Mouse (Mus musculus): Measurements from ENCODE around the gene Tmem238. TPM values are rescaled to one million over a fixed set of nuclear protein-coding genes. Genes with fewer than 3 reads are reported as not detected.

Tmem238 gene
- polyA plus RNA-seq, 1 experiment from 2014 or later = 3.0 TPM

DNA sequence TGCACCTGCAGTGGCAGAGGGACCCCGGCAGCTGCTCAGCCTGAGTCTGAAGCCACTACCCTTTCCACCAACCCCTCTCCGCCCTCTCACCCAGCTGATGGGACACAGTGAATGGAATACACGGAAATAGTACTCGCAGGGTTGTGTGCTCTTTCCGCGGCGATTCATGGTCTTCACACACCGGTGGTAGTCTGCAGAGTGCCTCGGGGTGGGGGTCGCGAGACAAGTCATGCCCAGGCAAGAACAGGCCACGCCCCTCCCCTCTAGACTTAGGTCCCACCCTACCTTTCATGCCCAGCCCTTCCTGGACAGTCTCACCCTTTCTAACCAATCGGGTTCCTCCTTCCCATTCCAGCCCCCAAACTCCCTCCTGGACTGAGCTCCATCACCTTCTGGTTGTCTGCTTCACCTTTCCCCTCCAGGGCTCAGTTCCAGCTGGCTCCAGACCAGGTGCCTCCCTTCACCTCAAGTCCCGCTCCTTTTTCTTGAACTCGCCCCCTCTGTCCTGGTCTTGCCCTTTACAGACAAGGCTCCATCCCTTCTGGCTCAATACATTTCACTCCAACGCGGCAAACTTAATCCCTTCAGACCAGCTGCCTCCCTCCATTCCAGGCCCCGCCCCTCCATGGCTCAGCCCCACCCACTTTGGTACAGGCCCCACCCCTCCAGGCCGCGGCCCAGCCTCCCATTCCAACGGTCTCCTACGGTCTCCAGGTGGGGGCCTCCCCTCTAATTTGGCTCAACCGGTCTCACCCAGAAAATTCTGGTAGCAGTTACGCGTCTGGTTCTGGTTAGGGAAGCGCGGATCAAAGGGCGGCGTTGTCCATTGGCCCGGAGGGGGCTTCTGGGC is 37.3 kb downstream of the Tmem238 start:
- no peaks in the 10 kb centered on the region for H3K9me3 ChIP-seq (ENCODE audit: control insufficient read depth, low read length)
- peaks cover 9 to 14% of the 10 kb centered on the region in 2 experiments for H3K4me1 ChIP-seq (ENCODE audit: control insufficient read depth in 2 of 2, insufficient read depth in 2 of 2, low read length in 2 of 2)
- H3K4me3 ChIP-seq (ENCODE audit: control insufficient read depth in 1 of 2, insufficient read depth in 1 of 2, low read depth in 1 of 2, low read length in 2 of 2) = peak overlapping the region; percentile 40 to 43
- ATAC-seq (ENCODE audit: insufficient number of reproducible peaks, insufficient read depth, low FRiP score, low read depth) = peak; percentile 75
- peak overlapping the region; percentile 62 for H3K4me2 ChIP-seq (ENCODE audit: low read length)
- WGBS = 1% methylated on average over 30 of the region's 30 CpGs
- no peaks in the 10 kb centered on the region for H3K27me3 ChIP-seq (ENCODE audit: control insufficient read depth, insufficient read depth, low read length)
- peak overlapping the region; percentile 56 for H3K9ac ChIP-seq (ENCODE audit: low read length)
- H3K36me3 ChIP-seq (ENCODE audit: control insufficient read depth, insufficient read depth, low read length) = no peaks in the 10 kb centered on the region
- 0 out of 4 replicates have a peak overlapping the region, but pooled peaks of 1 of the 2 experiments have one; percentile 41 for H3K27ac ChIP-seq (replicated peaks in 1 of 2; ENCODE audit: control insufficient read depth in 1 of 2, insufficient read depth in 1 of 2, low read depth in 2 of 2, low read length in 2 of 2)

DNA sequence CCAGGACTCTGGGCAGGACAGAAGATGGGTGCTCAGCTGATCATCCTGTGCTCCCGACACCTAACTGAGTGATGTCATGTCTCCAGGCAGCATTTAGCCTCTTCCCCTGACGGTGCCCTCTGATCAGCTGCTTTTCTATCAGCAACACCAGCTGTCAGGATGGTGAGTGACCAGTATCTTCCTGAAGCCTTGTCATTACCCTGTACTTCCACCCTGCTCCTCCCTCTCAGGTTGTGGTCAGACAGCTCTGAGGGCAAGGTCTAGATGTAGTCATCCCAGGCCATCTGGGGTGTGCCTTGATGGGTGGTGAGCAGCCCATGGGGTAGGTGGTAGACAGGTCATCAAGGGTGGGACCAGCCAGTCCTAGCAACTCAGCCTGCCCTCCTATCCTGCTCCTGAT is 40.3 kb downstream of the Tmem238 start:
- Histone ChIP-seq H3K27me3 (ENCODE audit: control insufficient read depth, insufficient read depth, low read length) (no peaks in the 10 kb centered on the region), H3K4me2 (ENCODE audit: low read length) (no peak overlapping the region), H3K4me1 (ENCODE audit: control insufficient read depth in 2 of 2, insufficient read depth in 2 of 2, low read length in 2 of 2) (peaks cover 9 to 14% of the 10 kb centered on the region in 2 experiments), H3K9me3 (ENCODE audit: control insufficient read depth, low read length) (no peaks in the 10 kb centered on the region), H3K27ac (replicated peaks in 1 of 2; ENCODE audit: control insufficient read depth in 1 of 2, insufficient read depth in 1 of 2, low read depth in 2 of 2, low read length in 2 of 2) (no peak overlapping the region), H3K4me3 (ENCODE audit: control insufficient read depth in 1 of 2, insufficient read depth in 1 of 2, low read depth in 1 of 2, low read length in 2 of 2) (no peak overlapping the region), H3K36me3 (ENCODE audit: control insufficient read depth, insufficient read depth, low read length) (peaks cover 28% of the 10 kb centered on the region), H3K9ac (ENCODE audit: low read length) (no peak overlapping the region)
- WGBS = 35% methylated on average over 2 of the region's 2 CpGs
- no peak for ATAC-seq (ENCODE audit: insufficient number of reproducible peaks, insufficient read depth, low FRiP score, low read depth)

DNA sequence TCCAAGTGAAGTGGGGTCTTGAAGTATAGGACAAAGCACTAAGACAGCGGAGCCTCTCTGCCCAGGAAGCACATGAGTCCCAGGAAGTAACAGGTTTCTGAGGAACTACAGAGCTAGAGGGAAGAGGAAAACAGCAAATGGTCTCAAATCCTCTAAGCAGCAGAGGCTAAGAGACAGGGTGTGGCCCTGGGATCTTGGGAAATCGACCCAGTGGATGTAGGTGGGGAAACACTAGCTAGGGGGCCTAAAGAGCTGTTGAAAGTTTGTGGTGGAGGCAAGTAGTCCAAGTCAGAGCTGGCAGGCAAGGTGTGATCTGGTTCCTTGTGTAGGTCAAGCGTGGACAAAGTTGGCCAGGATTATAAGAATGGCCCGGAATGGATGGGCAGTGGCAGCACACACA is 41.1 kb downstream of the Tmem238 start:
- no peaks in the 10 kb centered on the region for H3K27me3 ChIP-seq (ENCODE audit: control insufficient read depth, insufficient read depth, low read length)
- H3K4me3 ChIP-seq (ENCODE audit: control insufficient read depth in 1 of 2, insufficient read depth in 1 of 2, low read depth in 1 of 2, low read length in 2 of 2) = no peak overlapping the region
- ATAC-seq (ENCODE audit: insufficient number of reproducible peaks, insufficient read depth, low FRiP score, low read depth) = no peak
- H3K4me2 ChIP-seq (ENCODE audit: low read length) = no peak overlapping the region
- peaks cover 9 to 14% of the 10 kb centered on the region in 2 experiments for H3K4me1 ChIP-seq (ENCODE audit: control insufficient read depth in 2 of 2, insufficient read depth in 2 of 2, low read length in 2 of 2)
- H3K27ac ChIP-seq (replicated peaks in 1 of 2; ENCODE audit: control insufficient read depth in 1 of 2, insufficient read depth in 1 of 2, low read depth in 2 of 2, low read length in 2 of 2) = no peak overlapping the region
- 58% methylated on average over 4 of the region's 4 CpGs for WGBS
- H3K9ac ChIP-seq (ENCODE audit: low read length) = no peak overlapping the region
- no peaks in the 10 kb centered on the region for H3K9me3 ChIP-seq (ENCODE audit: control insufficient read depth, low read length)
- peaks cover 32% of the 10 kb centered on the region for H3K36me3 ChIP-seq (ENCODE audit: control insufficient read depth, insufficient read depth, low read length)

DNA sequence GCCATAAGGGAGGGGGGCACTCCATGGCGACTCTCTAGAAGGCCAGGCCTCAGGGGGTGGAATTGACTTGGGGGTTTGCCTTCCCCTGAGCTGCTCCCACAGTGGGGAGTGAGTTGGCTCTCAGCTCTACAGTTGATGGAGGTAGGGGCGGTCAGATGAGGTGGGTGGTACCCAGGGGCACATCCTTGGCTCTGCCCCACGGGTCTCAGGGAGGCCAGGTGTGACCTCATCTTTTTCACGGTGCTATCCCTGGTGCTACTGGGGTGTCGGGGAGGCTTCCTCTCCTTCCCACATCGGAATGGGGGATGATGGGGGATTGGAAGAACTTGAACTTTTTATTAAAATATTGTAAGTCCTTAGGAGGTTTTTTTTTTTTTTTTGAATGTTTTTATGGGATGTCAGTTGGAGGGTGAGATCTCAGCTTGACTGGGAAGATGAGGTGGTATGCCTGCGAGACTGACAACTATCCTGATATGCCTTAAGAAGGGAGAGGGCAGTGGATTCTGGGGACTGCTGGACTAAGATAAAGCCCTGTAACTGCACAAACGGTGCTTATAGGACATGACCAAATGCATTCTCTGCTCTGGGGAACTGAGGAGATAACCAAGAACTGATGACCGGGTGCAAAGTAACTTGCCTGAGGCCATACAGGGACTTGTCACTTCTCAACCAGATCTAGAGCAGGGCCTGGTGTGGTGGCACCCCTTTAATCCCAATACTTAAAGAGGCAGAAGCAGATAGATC is 42.1 kb downstream of the Tmem238 start:
- no peaks in the 10 kb centered on the region for H3K27me3 ChIP-seq (ENCODE audit: control insufficient read depth, insufficient read depth, low read length)
- H3K4me2 ChIP-seq (ENCODE audit: low read length) = no peak overlapping the region
- no peak overlapping the region for H3K9ac ChIP-seq (ENCODE audit: low read length)
- H3K4me3 ChIP-seq (ENCODE audit: control insufficient read depth in 1 of 2, insufficient read depth in 1 of 2, low read depth in 1 of 2, low read length in 2 of 2) = no peak overlapping the region
- 55% methylated on average over 9 of the region's 9 CpGs for WGBS
- H3K27ac ChIP-seq (replicated peaks in 1 of 2; ENCODE audit: control insufficient read depth in 1 of 2, insufficient read depth in 1 of 2, low read depth in 2 of 2, low read length in 2 of 2) = no peak overlapping the region
- no peaks in the 10 kb centered on the region for H3K9me3 ChIP-seq (ENCODE audit: control insufficient read depth, low read length)
- H3K4me1 ChIP-seq (ENCODE audit: control insufficient read depth in 2 of 2, insufficient read depth in 2 of 2, low read length in 2 of 2) = peaks cover 8 to 11% of the 10 kb centered on the region in 2 experiments
- H3K36me3 ChIP-seq (ENCODE audit: control insufficient read depth, insufficient read depth, low read length) = peaks cover 42% of the 10 kb centered on the region
- ATAC-seq (ENCODE audit: insufficient number of reproducible peaks, insufficient read depth, low FRiP score, low read depth) = no peak

DNA sequence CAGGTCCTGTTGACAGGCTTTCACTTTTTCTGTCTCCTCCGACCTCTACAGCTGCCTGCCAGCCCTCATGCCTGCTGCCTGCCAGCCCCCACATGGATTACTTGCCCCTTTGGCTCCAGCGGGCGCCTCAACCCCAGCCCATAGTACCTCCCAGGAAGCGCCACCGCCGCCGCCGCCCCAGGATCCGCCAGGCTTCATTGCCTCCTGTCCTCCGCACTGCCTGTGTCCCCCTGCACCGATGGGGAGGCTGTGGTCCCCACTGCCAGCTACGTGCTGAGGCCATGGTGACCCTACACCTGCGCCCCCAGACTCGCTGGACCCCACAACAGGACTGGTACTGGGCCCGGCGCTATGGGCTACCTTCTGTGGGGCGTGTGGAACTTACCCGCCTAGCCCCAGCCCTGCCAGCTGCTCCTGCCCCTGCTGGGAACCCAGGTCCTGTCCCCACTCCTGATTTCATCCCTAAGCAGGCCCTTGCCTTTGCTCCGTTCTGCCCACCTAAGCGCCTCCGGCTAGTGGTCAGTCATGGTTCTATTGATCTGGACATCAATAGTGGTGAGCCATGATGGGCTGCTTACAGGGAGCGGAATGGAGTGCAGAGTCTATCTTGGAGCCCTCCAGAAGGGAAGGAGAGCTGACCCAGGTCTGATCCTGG is 43.0 kb downstream of the Tmem238 start:
- Histone ChIP-seq H3K27ac (replicated peaks in 1 of 2; ENCODE audit: control insufficient read depth in 1 of 2, insufficient read depth in 1 of 2, low read depth in 2 of 2, low read length in 2 of 2) (no peak overlapping the region), H3K27me3 (ENCODE audit: control insufficient read depth, insufficient read depth, low read length) (no peaks in the 10 kb centered on the region), H3K9ac (ENCODE audit: low read length) (no peak overlapping the region), H3K36me3 (ENCODE audit: control insufficient read depth, insufficient read depth, low read length) (peaks cover 49% of the 10 kb centered on the region), H3K4me1 (ENCODE audit: control insufficient read depth in 2 of 2, insufficient read depth in 2 of 2, low read length in 2 of 2) (peaks cover 10 to 13% of the 10 kb centered on the region in 2 experiments), H3K4me3 (ENCODE audit: control insufficient read depth in 1 of 2, insufficient read depth in 1 of 2, low read depth in 1 of 2, low read length in 2 of 2) (no peak overlapping the region), H3K9me3 (ENCODE audit: control insufficient read depth, low read length) (no peaks in the 10 kb centered on the region), H3K4me2 (ENCODE audit: low read length) (no peak overlapping the region)
- ATAC-seq (ENCODE audit: insufficient number of reproducible peaks, insufficient read depth, low FRiP score, low read depth) = no peak
- 81% methylated on average over 22 of the region's 22 CpGs for WGBS

DNA sequence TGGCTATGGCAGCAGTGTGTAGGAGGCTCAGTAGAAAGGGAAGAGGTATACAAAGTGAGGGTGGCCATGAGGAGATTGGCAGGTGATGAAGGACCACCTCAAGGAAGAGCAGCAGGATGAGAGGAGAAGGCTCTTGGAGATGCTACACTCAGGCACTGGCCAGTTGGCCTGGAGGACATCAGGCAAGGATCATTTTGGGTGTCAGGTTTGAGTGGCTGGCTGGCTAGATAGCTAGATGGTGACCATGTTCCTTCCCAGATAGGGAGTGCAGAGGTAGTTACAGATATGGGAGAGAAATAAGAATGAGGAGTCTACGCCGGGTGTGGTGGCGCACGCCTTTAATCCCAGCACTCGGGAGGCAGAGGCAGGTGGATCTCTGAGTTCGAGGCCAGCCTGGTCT is 44.6 kb downstream of the Tmem238 start:
- WGBS = 89% methylated on average over 6 of the region's 6 CpGs
- Histone ChIP-seq H3K4me2 (ENCODE audit: low read length) (no peak overlapping the region), H3K9ac (ENCODE audit: low read length) (no peak overlapping the region), H3K9me3 (ENCODE audit: control insufficient read depth, low read length) (no peaks in the 10 kb centered on the region), H3K4me3 (ENCODE audit: control insufficient read depth in 1 of 2, insufficient read depth in 1 of 2, low read depth in 1 of 2, low read length in 2 of 2) (no peak overlapping the region), H3K27ac (replicated peaks in 1 of 2; ENCODE audit: control insufficient read depth in 1 of 2, insufficient read depth in 1 of 2, low read depth in 2 of 2, low read length in 2 of 2) (no peak overlapping the region), H3K27me3 (ENCODE audit: control insufficient read depth, insufficient read depth, low read length) (no peaks in the 10 kb centered on the region), H3K36me3 (ENCODE audit: control insufficient read depth, insufficient read depth, low read length) (peaks cover 49% of the 10 kb centered on the region), H3K4me1 (ENCODE audit: control insufficient read depth in 2 of 2, insufficient read depth in 2 of 2, low read length in 2 of 2) (peaks cover 10 to 19% of the 10 kb centered on the region in 2 experiments)
- ATAC-seq (ENCODE audit: insufficient number of reproducible peaks, insufficient read depth, low FRiP score, low read depth) = no peak

DNA sequence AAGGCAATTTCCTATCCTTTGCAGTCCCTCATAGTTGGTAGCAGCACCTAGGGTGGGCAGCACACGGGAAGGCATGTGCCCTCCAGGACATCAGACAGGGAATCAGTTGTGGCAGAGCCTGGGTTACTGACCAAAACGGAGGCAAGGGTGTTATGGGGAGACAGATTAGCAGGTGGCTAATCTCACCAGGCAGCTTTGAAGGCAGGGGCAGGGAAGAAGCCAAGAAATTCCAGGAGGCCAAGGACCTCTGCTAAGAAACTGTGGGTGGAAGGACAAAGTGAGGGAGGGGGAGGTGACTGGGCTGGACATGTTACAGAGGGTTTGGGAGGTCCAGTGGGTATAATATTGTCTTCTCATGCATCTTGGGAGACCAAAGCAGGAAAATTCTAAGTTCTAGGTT is 46.1 kb downstream of the Tmem238 start:
- H3K4me1 ChIP-seq (ENCODE audit: control insufficient read depth in 2 of 2, insufficient read depth in 2 of 2, low read length in 2 of 2) = peaks cover 12 to 24% of the 10 kb centered on the region in 2 experiments
- no peak overlapping the region for H3K9ac ChIP-seq (ENCODE audit: low read length)
- no peaks in the 10 kb centered on the region for H3K27me3 ChIP-seq (ENCODE audit: control insufficient read depth, insufficient read depth, low read length)
- no peak for ATAC-seq (ENCODE audit: insufficient number of reproducible peaks, insufficient read depth, low FRiP score, low read depth)
- H3K27ac ChIP-seq (replicated peaks in 1 of 2; ENCODE audit: control insufficient read depth in 1 of 2, insufficient read depth in 1 of 2, low read depth in 2 of 2, low read length in 2 of 2) = no peak overlapping the region
- H3K4me3 ChIP-seq (ENCODE audit: control insufficient read depth in 1 of 2, insufficient read depth in 1 of 2, low read depth in 1 of 2, low read length in 2 of 2) = no peak overlapping the region
- no peak overlapping the region for H3K4me2 ChIP-seq (ENCODE audit: low read length)
- WGBS = 59% methylated on average over 2 of the region's 2 CpGs
- H3K9me3 ChIP-seq (ENCODE audit: control insufficient read depth, low read length) = no peaks in the 10 kb centered on the region
- peaks cover 49% of the 10 kb centered on the region for H3K36me3 ChIP-seq (ENCODE audit: control insufficient read depth, insufficient read depth, low read length)
